In genomic region chr13:9763100-9763827, GRCm38 (mm10) we compare ENCODE assay signal across 8 mouse cellular contexts. TPM values are rescaled to one million over a fixed set of nuclear protein-coding genes. Genes with fewer than 3 reads are reported as not detected.
DNase-seq lines count a peak whose midpoint lies in the region; ATAC-seq and TF ChIP-seq lines count a peak whose summit lies in the region.

No protein-coding gene starts in this region.

- peaks cover 19% of the 10 kb centered on the region; the same call in 1 of the 2 replicates for H3K79me2 ChIP-seq in liver, adult 2 months (ENCODE audit: control insufficient read depth, insufficient read depth, low read length)

- H3K9ac ChIP-seq in heart, embryonic 16.5 days (ENCODE audit: low read length), result peak overlapping the region; percentile 100
- peak overlapping the region; percentile 99 for H3K9ac ChIP-seq in liver, adult 2 months (ENCODE audit: low read depth, low read length)
- H3K9ac ChIP-seq in neural tube, embryonic 13.5 days, result peak overlapping the region; percentile 100

- TF ChIP-seq CTCF in liver, adult 2 months (IDR thresholded peaks at IDR 0.05; ENCODE audit: low read depth, low read length), result no peak

- peak overlapping the region; percentile 83 for H3K4me3 ChIP-seq in brown adipose tissue, adult 24 weeks (ENCODE audit: insufficient read depth, low read depth, low read length)
- peak overlapping the region; percentile 98 for H3K4me3 ChIP-seq in heart, embryonic 16.5 days (ENCODE audit: low read length)
- H3K4me3 ChIP-seq in liver, adult 2 months (ENCODE audit: insufficient read depth, low read depth, low read length), result peak overlapping the region; percentile 96
- peak overlapping the region; percentile 98 for H3K4me3 ChIP-seq in neural tube, embryonic 13.5 days

- TF ChIP-seq POLR2A in liver, adult 2 months (IDR thresholded peaks at IDR 0.05; ENCODE audit: extremely low read depth, insufficient read depth, low read length), result 0 out of 2 replicates have a peak, but pooled peaks have one; percentile 12

- WGBS in heart, embryonic 16.5 days, result 3% methylated on average over 21 of the region's 21 CpGs
- 2% methylated on average over 21 of the region's 21 CpGs for WGBS in liver, adult 2 months
- WGBS in neural tube, embryonic 13.5 days, result 2% methylated on average over 21 of the region's 21 CpGs

- no peaks in the 10 kb centered on the region; the same call in 1 of the 2 replicates for H3K4me1 ChIP-seq in brown adipose tissue, adult 24 weeks (ENCODE audit: control insufficient read depth, insufficient read depth, insufficient read length, low read length)
- H3K4me1 ChIP-seq in heart, embryonic 16.5 days (ENCODE audit: control insufficient read depth, insufficient read depth, low read length), result peaks cover 46% of the 10 kb centered on the region
- H3K4me1 ChIP-seq in liver, adult 2 months (ENCODE audit: control insufficient read depth, insufficient read depth, low read length), result peaks cover 10% of the 10 kb centered on the region
- peaks cover 50% of the 10 kb centered on the region for H3K4me1 ChIP-seq in neural tube, embryonic 13.5 days (replicated peaks)

- DNase-seq in frontal cortex, postnatal 10 days (ENCODE audit: low spot score in 2 of 2), result no peak
- DNase-seq in 3T3-L1 (ENCODE audit: low read depth, low spot score), result peak; percentile 45
- peak; percentile 52 for DNase-seq in liver, adult 2 months (ENCODE audit: extremely low read depth, low read depth, low spot score)
- DNase-seq in urinary bladder, postnatal 4 days (ENCODE audit: low spot score in 2 of 2), result no peak

- H3K27ac ChIP-seq in brown adipose tissue, adult 24 weeks (replicated peaks; ENCODE audit: low read depth, low read length), result peak overlapping the region; percentile 72
- peak overlapping the region; percentile 98 for H3K27ac ChIP-seq in heart, embryonic 16.5 days (ENCODE audit: low read length)
- H3K27ac ChIP-seq in liver, adult 2 months (replicated peaks; ENCODE audit: insufficient read depth, low read depth, low read length), result peak overlapping the region; percentile 65
- peak overlapping the region; percentile 100 for H3K27ac ChIP-seq in neural tube, embryonic 13.5 days (replicated peaks)

- no peaks in the 10 kb centered on the region for H3K27me3 ChIP-seq in heart, embryonic 16.5 days (ENCODE audit: control insufficient read depth, insufficient read depth, low read length)
- H3K27me3 ChIP-seq in liver, adult 2 months (ENCODE audit: control insufficient read depth, insufficient read depth, low read length), result no peaks in the 10 kb centered on the region
- no peaks in the 10 kb centered on the region for H3K27me3 ChIP-seq in neural tube, embryonic 13.5 days

- peak; percentile 13; the same call in 1 of the 2 replicates for ATAC-seq in frontal cortex, adult (ENCODE audit: low TSS enrichment)
- ATAC-seq in heart, embryonic 16.5 days (replicated peaks; ENCODE audit: extremely low read depth, insufficient read depth, low FRiP score), result peak; percentile 4
- ATAC-seq in neural tube, embryonic 13.5 days (ENCODE audit: low read depth), result peak; percentile 28

- H3K36me3 ChIP-seq in heart, embryonic 16.5 days (ENCODE audit: control insufficient read depth, insufficient read depth), result no peaks in the 10 kb centered on the region
- H3K36me3 ChIP-seq in liver, adult 2 months (ENCODE audit: control insufficient read depth, insufficient read depth, low read length), result no peaks in the 10 kb centered on the region
- no peaks in the 10 kb centered on the region for H3K36me3 ChIP-seq in neural tube, embryonic 13.5 days

- peak overlapping the region; percentile 81 for H3K4me2 ChIP-seq in heart, embryonic 16.5 days (ENCODE audit: low read depth, low read length)
- peak overlapping the region; percentile 64 for H3K4me2 ChIP-seq in neural tube, embryonic 13.5 days

- H3K9me3 ChIP-seq in heart, embryonic 16.5 days (replicated peaks; ENCODE audit: control insufficient read depth, low read length), result no peaks in the 10 kb centered on the region
- no peaks in the 10 kb centered on the region for H3K9me3 ChIP-seq in neural tube, embryonic 13.5 days

RNA-seq across cellular contexts. Expression of gene Zmynd11, which starts 1.9 kb away (rescaled TPM):
- polyA plus RNA-seq in brown adipose tissue, adult 24 weeks (2012; ENCODE audit: insufficient read depth, insufficient read length, missing spikeins), result 55.8 and 69.9 TPM in 2 replicates
- 116 and 117 TPM in 2 replicates for polyA plus RNA-seq in heart, embryonic 16.5 days (2015; fragmentation: Nextera tagmentation; extraction: Ambion mirVana)
- total RNA-seq in liver, adult 2 months (2014; rRNA removed), result 32.7 and 35.5 TPM in 2 replicates
- 16.5 and 21.6 TPM in 2 replicates for polyA plus RNA-seq in liver, adult 2 months (2012; rRNA removed)
- polyA plus RNA-seq in neural tube, embryonic 13.5 days (2015; fragmentation: Nextera tagmentation; extraction: Ambion mirVana), result 104 and 120 TPM in 2 replicates

Comparison
In these comparisons a context has a peak if more than half of its experiments do, and no peak if none do; other contexts are left out.
1. DNase-seq: peak in 3T3-L1 (single experiment) and liver, adult 2 months (single experiment); none in frontal cortex, postnatal 10 days (0 of 2) and urinary bladder, postnatal 4 days (0 of 2).
2. Peak in every context shown above with its lines, with median percentiles within 50 percentile points of each other: ATAC-seq, H3K27ac ChIP-seq, H3K4me3 ChIP-seq and H3K9ac ChIP-seq.